Mouse (Mus musculus) splenic B cell, adult 2 months (primary cell): ENCODE measurements at regions not wholly inside any gene's neighbourhood (a gene's known extent, or its start where the extent isn't known, plus 50 kb on each side); places are given as distances from the start of the nearest gene placed in this dataset.
A peak's percentile ranks its signal among the peaks of the same experiment; 100 is the strongest.

Experiments used
- DNase-seq: peaks from one replicate; pipeline ENCODE4 v3.0.0-alpha.2; 2011; ENCODE audit warnings: low read depth, low spot score
- H3K27me3 ChIP-seq: 2 replicates; pipeline ENCODE4 v1.6.1; 2012; ENCODE audit warnings: mild to moderate bottlenecking, low read length, moderate library complexity, mixed read lengths; ENCODE audit not compliant: control insufficient read depth, poor library complexity, insufficient read depth, severe bottlenecking
- H3K36me3 ChIP-seq: 2 replicates; pipeline ENCODE4 v1.6.1; 2012; ENCODE audit warnings: mild to moderate bottlenecking, low read length, moderate library complexity, mixed read lengths; ENCODE audit not compliant: control insufficient read depth, poor library complexity, insufficient read depth, severe bottlenecking

DNA sequence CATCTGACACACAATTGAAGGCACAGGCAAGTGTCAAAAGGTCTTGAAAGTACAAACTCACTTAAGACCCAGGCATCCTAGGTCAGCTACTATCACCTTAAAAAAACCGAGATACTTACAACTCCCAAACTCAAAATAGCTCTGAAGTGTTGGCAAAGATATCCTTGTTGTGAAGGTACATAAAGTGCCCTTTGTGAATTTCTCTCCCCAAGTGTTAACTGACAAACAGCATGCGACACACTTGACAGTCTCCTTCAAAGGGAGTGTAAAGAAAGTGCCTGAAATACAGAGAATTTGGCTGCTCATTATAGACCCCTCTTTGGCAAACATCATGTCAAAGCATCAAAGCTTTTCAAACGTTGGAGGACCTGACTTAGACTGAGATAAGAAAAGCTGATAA lies 2634.2 kb downstream of the 9330182O14Rik start:
- Histone ChIP-seq H3K36me3 (no peaks in the 10 kb centered on the region), H3K27me3 (no peaks in the 10 kb centered on the region)
- no peak for DNase-seq

DNA sequence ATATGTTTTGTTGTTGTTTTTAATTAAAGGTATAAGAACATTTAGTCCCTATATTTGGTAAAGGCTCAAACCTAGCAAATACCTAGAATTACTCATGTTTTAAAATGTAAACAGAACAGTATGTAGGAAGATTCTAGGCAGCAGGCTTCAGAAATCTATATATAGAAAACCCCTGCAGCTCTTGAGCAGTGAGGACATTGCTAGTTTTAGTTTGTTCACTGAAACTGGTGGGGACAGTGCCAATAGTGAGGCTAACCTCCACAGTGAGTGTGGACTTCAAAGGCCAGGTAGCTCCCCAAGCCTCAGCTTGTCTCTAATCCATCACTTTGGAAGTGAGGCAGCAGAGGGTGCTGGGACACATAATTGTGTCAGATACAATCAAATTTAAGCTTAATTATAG lies 2645.7 kb downstream of the 9330182O14Rik start:
- no peak for DNase-seq
- Histone ChIP-seq H3K27me3 (no peaks in the 10 kb centered on the region), H3K36me3 (no peaks in the 10 kb centered on the region)

DNA sequence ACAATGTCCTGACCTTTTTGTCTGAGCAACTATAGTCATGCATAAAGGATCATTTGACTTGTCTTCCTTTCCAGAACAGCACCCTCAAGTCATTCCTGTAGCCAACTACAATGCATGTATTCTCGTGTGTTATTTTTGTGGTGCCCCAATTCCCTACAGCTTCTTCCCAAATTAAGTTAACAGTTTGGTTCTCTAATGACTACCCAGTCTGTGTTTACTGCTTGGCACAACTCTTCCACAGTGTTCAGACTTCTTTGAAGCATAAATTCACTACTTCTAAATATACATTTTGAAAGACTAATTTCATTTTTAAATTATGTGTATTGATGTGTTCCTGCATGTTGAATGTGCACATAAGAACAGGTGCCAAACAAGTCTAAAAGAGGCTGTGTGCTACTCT lies 2667.1 kb downstream of the 9330182O14Rik start:
- DNase-seq, result no peak
- H3K36me3 ChIP-seq, result no peaks in the 10 kb centered on the region

DNA sequence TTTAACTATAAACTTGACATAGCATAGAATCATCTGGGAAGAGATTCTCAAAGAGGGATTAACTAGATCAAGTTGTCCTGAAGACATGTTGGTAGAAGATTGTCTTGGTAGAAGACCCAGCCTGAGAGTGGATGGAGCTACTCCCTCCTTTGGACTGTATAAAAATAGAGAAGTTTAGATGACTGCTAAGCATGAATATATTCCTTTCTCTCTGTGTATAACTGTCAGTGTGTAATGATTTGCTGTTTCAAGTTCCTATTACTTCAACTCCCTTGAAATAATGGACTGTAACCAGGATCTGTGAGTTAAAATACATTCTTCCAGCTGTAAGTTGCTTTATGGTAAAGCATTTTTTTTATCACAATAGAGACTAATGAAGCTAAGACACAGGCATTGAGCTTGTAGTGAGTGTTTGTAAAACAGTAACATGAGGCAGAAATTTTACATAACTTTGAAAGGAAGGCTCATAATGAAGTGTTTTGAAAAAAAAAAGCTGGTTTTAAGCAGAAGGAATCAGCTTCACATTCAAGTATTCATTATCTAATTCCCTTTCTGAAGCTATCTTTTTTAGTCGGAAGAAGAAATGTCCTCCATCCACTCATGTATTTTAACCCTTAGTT lies 2676.8 kb downstream of the 9330182O14Rik start:
- Histone ChIP-seq H3K27me3 (no peaks in the 10 kb centered on the region), H3K36me3 (no peaks in the 10 kb centered on the region)
- no peak for DNase-seq

More for the DNA sequence above, 2667.1 kb downstream of the 9330182O14Rik start:
- no peaks in the 10 kb centered on the region for H3K27me3 ChIP-seq

DNA sequence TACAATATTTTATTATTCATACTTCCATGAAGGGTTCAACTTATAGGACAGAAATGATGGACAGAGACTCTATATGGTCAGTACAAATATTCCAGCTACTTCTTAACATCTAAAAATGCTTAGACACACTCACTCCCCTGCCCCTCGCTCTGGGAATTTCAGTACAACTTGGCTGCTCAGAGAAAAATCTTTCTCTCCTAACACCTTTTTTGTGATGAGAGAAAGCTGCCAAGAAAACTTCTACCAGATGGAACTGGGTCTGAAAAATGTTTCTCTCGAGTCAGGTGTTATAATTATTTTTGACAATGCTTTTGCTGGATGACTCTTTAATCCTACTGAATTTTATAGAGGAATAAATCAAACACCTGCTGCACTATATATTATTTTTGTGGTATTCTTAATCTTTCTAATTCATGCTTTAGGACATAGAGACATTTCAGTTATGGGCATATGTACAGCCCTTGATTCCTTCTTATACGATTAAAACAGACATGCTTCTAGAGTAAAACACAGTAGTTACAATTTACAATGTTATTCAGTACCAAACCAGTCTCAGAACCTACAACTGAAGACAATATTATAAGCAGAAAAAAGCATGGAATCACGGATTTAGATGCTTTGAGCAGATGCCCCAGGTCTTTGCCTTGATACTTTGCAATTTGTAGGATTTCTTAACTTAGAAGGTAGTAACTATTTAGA lies 2681.0 kb downstream of the 9330182O14Rik start:
- Histone ChIP-seq H3K27me3 (no peaks in the 10 kb centered on the region), H3K36me3 (no peaks in the 10 kb centered on the region)
- no peak for DNase-seq

DNA sequence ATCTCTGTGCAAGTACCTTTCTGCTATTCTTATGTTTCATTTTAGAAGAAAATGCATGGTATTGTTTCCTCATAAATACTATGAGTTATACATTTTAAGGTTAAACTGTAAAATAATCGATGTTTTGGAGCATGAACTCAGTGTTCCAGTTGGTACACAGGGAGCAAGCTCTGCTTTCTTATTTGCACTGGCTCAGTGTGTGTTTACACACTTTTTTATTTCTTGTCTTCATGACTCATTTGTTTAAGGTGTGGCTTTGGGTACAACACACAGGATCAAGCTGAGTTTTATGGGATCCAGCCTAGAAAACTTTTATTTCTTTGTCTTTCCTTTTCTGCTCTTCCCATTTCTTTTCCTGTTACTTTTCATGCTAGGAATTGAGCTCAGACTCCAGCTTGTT lies 2704.7 kb downstream of the 9330182O14Rik start:
- no peaks in the 10 kb centered on the region for H3K27me3 ChIP-seq
- DNase-seq, result no peak
- no peaks in the 10 kb centered on the region for H3K36me3 ChIP-seq

DNA sequence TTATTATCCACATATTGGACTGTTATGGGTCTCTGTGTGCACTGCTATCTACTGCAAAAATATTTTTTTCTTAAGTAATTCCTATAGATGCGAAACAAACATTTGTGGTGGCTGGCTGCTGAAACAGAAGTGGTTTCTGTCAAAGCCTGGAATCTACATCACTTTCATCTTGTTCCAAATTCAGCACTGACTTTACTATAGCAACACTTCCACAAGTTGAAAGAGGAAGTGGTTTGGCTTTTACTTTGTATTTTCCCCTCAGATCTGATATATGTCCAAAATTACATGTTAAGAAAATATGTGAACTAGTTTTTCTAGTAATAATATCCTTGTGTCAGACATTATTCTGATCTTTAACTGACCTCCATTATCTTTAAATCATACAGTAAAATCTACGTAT lies 2715.8 kb downstream of the 9330182O14Rik start:
- no peak for DNase-seq
- no peaks in the 10 kb centered on the region for H3K36me3 ChIP-seq
- H3K27me3 ChIP-seq, result no peaks in the 10 kb centered on the region

DNA sequence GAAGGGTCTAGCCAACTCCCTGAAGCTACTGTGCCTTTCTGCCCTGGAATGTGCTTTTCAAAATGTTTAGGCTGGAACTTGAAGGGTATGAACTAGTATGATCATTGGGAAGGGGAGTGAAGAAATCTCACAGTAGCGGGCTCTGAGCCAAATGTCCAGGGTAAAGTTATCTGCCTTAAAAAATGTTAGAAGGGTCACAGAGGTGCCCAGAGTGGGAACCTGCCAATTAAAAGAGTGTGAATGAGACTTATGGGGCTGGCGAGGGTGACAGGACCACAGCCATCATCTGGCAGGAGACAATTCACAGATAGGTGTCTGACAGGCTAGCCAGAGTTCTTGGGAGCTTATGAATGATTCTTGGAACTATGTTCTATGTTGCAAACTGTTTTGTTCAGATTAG lies 2738.3 kb downstream of the 9330182O14Rik start:
- no peak for DNase-seq
- Histone ChIP-seq H3K27me3 (no peaks in the 10 kb centered on the region), H3K36me3 (no peaks in the 10 kb centered on the region)

DNA sequence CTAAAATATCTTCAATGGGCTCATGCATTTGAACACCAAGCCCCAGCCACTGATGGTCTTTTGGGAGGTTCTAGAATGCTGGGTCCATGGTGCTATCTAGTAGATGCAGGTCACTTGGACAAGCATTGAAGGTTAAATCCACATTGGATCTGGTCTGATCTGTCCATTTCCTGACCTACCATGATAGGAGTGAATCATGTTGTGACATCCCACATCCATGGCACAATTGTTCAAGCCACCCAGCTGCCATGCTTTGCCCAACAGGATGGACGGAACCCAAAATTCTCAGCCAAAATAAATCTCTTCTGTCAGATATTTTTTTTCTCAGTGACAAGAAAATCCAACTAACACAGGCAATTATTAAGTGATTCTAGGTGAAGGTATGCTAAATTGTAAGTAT lies 2760.4 kb downstream of the 9330182O14Rik start:
- H3K27me3 ChIP-seq, result no peaks in the 10 kb centered on the region
- H3K36me3 ChIP-seq, result no peaks in the 10 kb centered on the region
- DNase-seq, result no peak

DNA sequence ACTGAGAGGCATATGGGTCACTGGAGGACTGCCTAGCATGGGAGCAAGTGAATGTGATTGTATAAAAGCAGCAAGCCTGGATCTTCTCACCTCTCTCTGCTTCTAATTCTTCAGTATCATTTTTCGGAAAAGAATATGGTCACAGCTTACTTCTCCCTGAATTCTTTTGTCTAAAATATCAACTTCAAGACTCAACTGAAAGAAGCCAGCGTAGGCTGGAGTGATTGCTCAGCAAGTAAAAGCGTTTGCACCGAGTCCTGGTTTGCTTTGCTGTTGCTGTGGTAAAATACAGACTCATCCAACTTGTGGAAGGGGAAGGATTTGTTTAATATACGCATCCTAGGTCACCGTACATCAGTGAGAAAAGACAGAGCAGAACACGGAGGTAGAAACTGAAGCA lies 2765.9 kb downstream of the 9330182O14Rik start:
- no peak for DNase-seq
- Histone ChIP-seq H3K27me3 (no peaks in the 10 kb centered on the region), H3K36me3 (no peaks in the 10 kb centered on the region)

DNA sequence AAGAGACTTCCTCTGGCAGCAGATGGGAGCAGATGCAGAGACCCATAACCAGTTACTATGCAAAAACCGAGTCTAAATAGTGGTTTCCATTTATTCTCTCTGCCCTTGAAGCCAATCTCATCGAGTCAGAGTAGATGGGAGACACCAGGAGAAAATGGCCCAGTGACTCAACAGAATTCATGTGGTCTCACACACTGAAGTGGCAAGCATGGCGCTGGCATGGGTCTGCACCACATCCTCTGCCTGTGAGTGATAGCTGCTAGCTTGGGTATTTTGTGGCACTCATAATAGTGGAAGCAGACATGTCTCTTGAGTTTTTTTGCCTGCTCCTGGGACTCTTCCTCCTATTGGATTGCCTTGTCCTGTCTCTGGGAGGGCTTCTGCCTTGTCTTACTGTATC lies 2767.6 kb downstream of the 9330182O14Rik start:
- no peaks in the 10 kb centered on the region for H3K36me3 ChIP-seq

DNA sequence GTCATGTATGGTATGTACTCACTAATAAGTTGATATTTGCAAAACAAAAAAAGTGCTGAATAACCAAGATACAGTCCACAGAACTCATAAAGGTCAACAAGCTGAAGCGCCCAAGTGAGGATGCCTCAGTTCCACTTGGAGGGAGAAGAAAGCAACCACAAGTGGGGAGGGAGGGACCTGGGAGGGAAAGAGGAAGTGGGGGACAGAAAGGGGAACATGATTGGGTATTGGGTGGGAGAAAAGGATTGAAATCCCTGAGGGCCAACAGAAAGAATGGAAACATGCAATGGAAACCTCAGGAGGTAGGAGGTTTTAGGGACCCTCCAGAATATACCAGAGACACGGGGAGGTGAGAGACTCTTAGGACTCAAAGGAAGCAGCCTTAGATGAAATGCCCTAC lies 2777.2 kb downstream of the 9330182O14Rik start:
- DNase-seq, result peak; percentile 9
- H3K27me3 ChIP-seq, result no peaks in the 10 kb centered on the region
- H3K36me3 ChIP-seq, result no peaks in the 10 kb centered on the region

More for the DNA sequence above, 2767.6 kb downstream of the 9330182O14Rik start:
- H3K27me3 ChIP-seq, result no peaks in the 10 kb centered on the region
- no peak for DNase-seq

DNA sequence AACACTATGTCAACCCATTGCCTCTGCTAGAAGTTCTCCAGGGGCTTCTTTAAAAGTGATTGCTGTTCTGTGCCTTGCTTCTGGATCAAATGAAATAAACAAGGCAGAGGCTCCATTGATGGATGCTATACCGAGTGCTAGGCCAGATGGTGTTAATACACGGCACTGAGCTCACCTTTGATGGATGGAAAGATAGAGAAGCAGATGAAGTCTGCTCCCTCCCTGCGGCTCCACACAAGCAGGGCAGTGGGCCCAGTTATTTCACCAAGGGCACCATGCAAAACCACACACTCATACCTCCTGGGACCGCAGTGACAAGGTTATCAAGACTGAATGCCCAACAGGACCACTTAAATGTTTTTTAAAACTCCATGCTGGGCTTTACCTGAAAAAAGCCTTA lies 2778.7 kb downstream of the 9330182O14Rik start:
- no peaks in the 10 kb centered on the region for H3K36me3 ChIP-seq
- DNase-seq, result no peak
- no peaks in the 10 kb centered on the region for H3K27me3 ChIP-seq

DNA sequence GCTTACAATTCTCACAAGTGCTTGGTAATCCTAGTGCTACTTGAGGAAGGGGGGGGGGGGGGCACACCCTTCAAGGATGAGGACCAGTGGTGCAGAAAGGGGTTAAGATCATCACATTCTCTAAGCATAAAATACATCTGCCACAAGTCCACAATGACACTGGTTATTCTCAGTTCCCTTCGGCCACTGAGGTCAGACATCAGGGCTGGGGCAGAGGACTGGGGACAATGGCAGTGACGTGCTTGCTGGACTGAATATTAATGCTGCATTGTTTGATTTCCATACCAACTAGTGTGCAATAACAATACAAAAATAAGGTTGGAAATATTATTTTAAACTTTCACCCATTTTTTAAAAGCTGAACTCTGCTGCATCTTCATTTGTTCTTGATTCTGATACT lies 2779.1 kb downstream of the 9330182O14Rik start:
- DNase-seq, result no peak
- no peaks in the 10 kb centered on the region for H3K36me3 ChIP-seq
- H3K27me3 ChIP-seq, result no peaks in the 10 kb centered on the region

DNA sequence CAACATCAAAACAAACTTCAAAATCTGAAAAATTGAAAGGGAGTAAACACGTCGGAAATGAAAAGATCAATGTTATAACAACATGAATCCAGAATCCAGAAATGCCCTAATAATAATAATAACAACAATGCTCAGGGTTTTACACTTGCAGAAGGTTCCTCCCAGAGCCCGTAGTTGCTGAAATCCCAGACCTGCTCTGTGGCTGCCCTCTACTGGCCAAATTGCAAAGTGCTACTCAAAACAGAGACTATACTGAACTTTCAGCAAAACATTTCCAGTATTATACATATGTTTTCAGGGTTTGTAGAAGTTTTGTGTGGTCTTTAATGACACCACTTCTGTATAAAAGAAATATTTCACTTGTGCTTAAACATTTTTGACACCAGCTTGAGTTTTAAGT lies 2779.9 kb downstream of the 9330182O14Rik start:
- H3K27me3 ChIP-seq, result no peaks in the 10 kb centered on the region
- DNase-seq, result peak; percentile 62
- H3K36me3 ChIP-seq, result no peaks in the 10 kb centered on the region

DNA sequence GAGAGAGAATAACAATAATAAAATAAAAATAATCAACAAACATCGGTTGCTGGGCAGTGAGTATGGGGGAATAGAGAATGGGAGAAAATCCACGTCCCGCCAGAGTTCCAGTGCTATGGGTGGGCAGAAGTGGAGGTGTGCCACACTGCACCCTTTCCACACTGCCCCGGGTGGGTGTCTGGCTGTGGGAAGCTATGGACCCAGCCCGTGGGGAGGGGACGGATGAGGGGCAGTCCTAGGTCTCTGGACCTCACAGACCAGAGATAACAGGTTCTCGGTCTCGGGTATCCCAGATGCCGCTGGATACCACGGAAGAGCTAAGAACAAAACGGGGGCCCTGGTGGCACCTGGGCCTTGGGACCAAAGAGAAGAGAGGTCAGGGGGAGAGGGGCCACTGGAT lies 2781.0 kb downstream of the 9330182O14Rik start:
- DNase-seq, result no peak
- Histone ChIP-seq H3K36me3 (no peaks in the 10 kb centered on the region), H3K27me3 (no peaks in the 10 kb centered on the region)
